Mouse (Mus musculus) subcutaneous adipose tissue, adult 2 months (tissue): ENCODE results near the gene Thpo. TPM values are rescaled to one million over a fixed set of nuclear protein-coding genes. Genes with fewer than 3 reads are reported as not detected.

ENCODE experiments used
- polyA plus RNA-seq: library from polyadenylated mRNA; depleted of rRNA; stranded (reverse); fragments of >200 nt; gene quantifications from 2 replicates; pipeline ENCODE4 v1.2.3, GENCODE M21; 2012; ENCODE audit warnings: low replicate concordance; rRNA removed

Thpo gene
- polyA plus RNA-seq, result 4.2 and 5.3 TPM in 2 replicates

GRCm38 (mm10) chr16:20733731-20734730 lies at the start of gene Thpo:
Thpo (minus strand) TSS chr16:20734511.

GRCm38 (mm10) chr16:20732925-20733730 lies 1.2 kb downstream of the Thpo start, which contains the start of gene Chrd:
Chrd (plus strand) TSS chr16:20733127.

GRCm38 (mm10) chr16:20717181-20717977 lies 16.9 kb downstream of the Thpo start, which contains the start of the genes Polr2h and Clcn2:
Polr2h (plus strand) TSS chr16:20717665.
Clcn2 (minus strand) TSS chr16:20717746.

GRCm38 (mm10) chr16:20693111-20693701 lies 41.1 kb downstream of the Thpo start, which contains the start of gene Fam131a:
Fam131a (plus strand) TSS chr16:20693241.

Other genes with a start within 250 kb of the Thpo start
- 33.5 and 37.2 TPM in 2 replicates for gene Eif2b5, start 235.7 kb downstream of the Thpo start, polyA plus RNA-seq
- 18.9 and 58.4 TPM in 2 replicates for gene Dvl3, start 217.5 kb downstream of the Thpo start, polyA plus RNA-seq
- 366 and 507 TPM in 2 replicates for gene Ap2m1, start 199.0 kb downstream of the Thpo start, polyA plus RNA-seq
- gene Abcf3, start 185.9 kb downstream of the Thpo start, polyA plus RNA-seq, result 43.3 and 60.9 TPM in 2 replicates
- 0.03 and 1.3 TPM in 2 replicates for gene Vwa5b2, start 145.0 kb downstream of the Thpo start, polyA plus RNA-seq
- gene Eef1akmt4, start 122.9 kb downstream of the Thpo start, polyA plus RNA-seq, result 16.2 and 24.2 TPM in 2 replicates
- gene Gm49333, start 122.9 kb downstream of the Thpo start, polyA plus RNA-seq, result not detected in 2 replicates
- 23.0 and 32.9 TPM in 2 replicates for gene Alg3, start 122.8 kb downstream of the Thpo start, polyA plus RNA-seq
- 6.2 and 7.9 TPM in 2 replicates for gene Camk2n2, start 113.2 kb downstream of the Thpo start, polyA plus RNA-seq
- gene Ece2, start 104.7 kb downstream of the Thpo start, polyA plus RNA-seq, result 0.69 and 17.0 TPM in 2 replicates
- 122 and 129 TPM in 2 replicates for gene Psmd2, start 82.9 kb downstream of the Thpo start, polyA plus RNA-seq
- 409 and 459 TPM in 2 replicates for gene Eif4g1, start 66.2 kb downstream of the Thpo start, polyA plus RNA-seq
- 7.6 and 18.4 TPM in 2 replicates for gene Fam131a, start 41.3 kb downstream of the Thpo start, polyA plus RNA-seq
- 14.3 and 27.0 TPM in 2 replicates for gene Polr2h, start 16.8 kb downstream of the Thpo start, polyA plus RNA-seq
- 11.8 and 49.4 TPM in 2 replicates for gene Clcn2, start 16.8 kb downstream of the Thpo start, polyA plus RNA-seq
- 13.6 and 27.1 TPM in 2 replicates for gene Chrd, start 1.4 kb downstream of the Thpo start, polyA plus RNA-seq